Mouse (Mus musculus) testis, adult 2 months (tissue): ENCODE data around the gene Ntng2.

Experiments used
- CTCF ChIP-seq: fragments of 200-500 bp; IDR thresholded peaks from 2 replicates; pipeline ENCODE4 v1.5.1; 2012; ENCODE audit warnings: low read depth, mild to moderate bottlenecking, inconsistent platforms, low read length, moderate library complexity; ENCODE audit not compliant: control insufficient read depth, insufficient read depth, insufficient replicate concordance
- POLR2A ChIP-seq: fragments of 200-500 bp; IDR thresholded peaks from 2 replicates; pipeline ENCODE4 v1.6.1; 2012; ENCODE audit warnings: low read depth, mild to moderate bottlenecking, inconsistent platforms, low read length, moderate library complexity; ENCODE audit not compliant: control insufficient read depth

GRCm38 (mm10) chr2:29230191-29230835, 22.5 kb downstream of the Ntng2 start:
- TF ChIP-seq CTCF, result no peak
- no peak for TF ChIP-seq POLR2A
